8 mouse cellular contexts compared by ENCODE assay signal in the genomic region with DNA sequence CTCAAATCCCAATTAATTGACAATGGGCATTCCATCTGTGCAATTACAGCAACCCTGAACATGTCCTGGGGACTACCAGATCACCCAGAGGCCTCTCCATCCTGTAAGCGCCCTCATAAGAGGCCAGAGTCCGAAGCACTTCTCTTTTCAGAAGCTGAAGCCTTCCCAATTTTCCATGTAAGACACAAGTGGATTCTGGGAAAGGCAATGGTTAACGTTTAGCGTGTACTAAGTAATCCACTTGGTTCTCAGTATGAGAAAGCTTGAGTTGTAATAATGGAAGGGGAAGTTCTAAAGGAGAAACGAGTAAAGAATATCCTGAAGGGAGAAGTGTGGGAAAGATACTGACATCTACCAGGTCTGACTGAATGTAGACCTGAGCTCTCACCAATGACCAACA. TPM values are rescaled to one million over a fixed set of nuclear protein-coding genes. Genes with fewer than 3 reads are reported as not detected.
A peak's percentile ranks its signal among the peaks of the same experiment; 100 is the strongest.
DNase-seq lines count a peak whose midpoint lies in the region; ATAC-seq and TF ChIP-seq lines count a peak whose summit lies in the region.

No protein-coding gene starts in this region.

- peak overlapping the region; percentile 71 for H3K4me2 ChIP-seq in lung, embryonic 14.5 days
- peak overlapping the region; percentile 71 for H3K4me2 ChIP-seq in limb, embryonic 13.5 days (replicated peaks)
- peak overlapping the region; percentile 62 for H3K4me2 ChIP-seq in stomach, embryonic 15.5 days

- H3K4me1 ChIP-seq in lung, embryonic 14.5 days (ENCODE audit: insufficient read depth): peaks cover 5% of the 10 kb centered on the region
- H3K4me1 ChIP-seq in hindbrain, embryonic 10.5 days (replicated peaks): peaks cover 24% of the 10 kb centered on the region
- peaks cover 13% of the 10 kb centered on the region for H3K4me1 ChIP-seq in limb, embryonic 13.5 days
- H3K4me1 ChIP-seq in stomach, embryonic 15.5 days: no peaks in the 10 kb centered on the region

- no peaks in the 10 kb centered on the region for H3K27me3 ChIP-seq in lung, embryonic 14.5 days (ENCODE audit: insufficient read depth, low read length)
- H3K27me3 ChIP-seq in hindbrain, embryonic 10.5 days (ENCODE audit: insufficient read depth, poor library complexity, severe bottlenecking): 0 out of 2 replicates have a peak, but pooled peaks cover 6% of the 10 kb centered on the region
- H3K27me3 ChIP-seq in limb, embryonic 13.5 days: no peaks in the 10 kb centered on the region
- H3K27me3 ChIP-seq in stomach, embryonic 15.5 days (replicated peaks): no peaks in the 10 kb centered on the region

- DNase-seq in lung, embryonic 14.5 days: no peak
- no peak for DNase-seq in lung, postnatal 25 days (ENCODE audit: low spot score)
- DNase-seq in hindbrain, embryonic 10.5 days (ENCODE audit: low spot score): no peak
- no peak for DNase-seq in layer of hippocampus, postnatal 36 days
- DNase-seq in embryo, embryonic 10.5 days (ENCODE audit: low spot score): no peak

- peak overlapping the region; percentile 95 for H3K9ac ChIP-seq in lung, embryonic 14.5 days
- peak overlapping the region; percentile 98 for H3K9ac ChIP-seq in limb, embryonic 13.5 days
- no peak overlapping the region; the same call in 1 of the 2 replicates for H3K9ac ChIP-seq in stomach, embryonic 15.5 days

- no peak for ATAC-seq in lung, embryonic 14.5 days (ENCODE audit: insufficient read depth)
- ATAC-seq in limb, embryonic 13.5 days (ENCODE audit: low FRiP score, low read depth): no peak
- no peak for ATAC-seq in stomach, embryonic 15.5 days (ENCODE audit: insufficient read depth, low FRiP score, low read depth)
- ATAC-seq in erythroid progenitor cell, adult 5-6 weeks (replicated peaks; ENCODE audit: low FRiP score, poor library complexity, severe bottlenecking): no peak

- TF ChIP-seq CTCF in lung, embryonic 14.5 days (IDR thresholded peaks at IDR 0.05; ENCODE audit: low read depth): no peak

- H3K4me3 ChIP-seq in lung, embryonic 14.5 days (ENCODE audit: low read depth, low read length): peak overlapping the region; percentile 79
- H3K4me3 ChIP-seq in hindbrain, embryonic 10.5 days: peak overlapping the region; percentile 88
- peak overlapping the region; percentile 89 for H3K4me3 ChIP-seq in limb, embryonic 13.5 days
- H3K4me3 ChIP-seq in stomach, embryonic 15.5 days (replicated peaks): peak overlapping the region; percentile 85

- 28% methylated on average over 5 of the region's 5 CpGs for WGBS in lung, embryonic 14.5 days
- 62% methylated on average over 5 of the region's 5 CpGs for WGBS in hindbrain, embryonic 10.5 days
- 35% methylated on average over 5 of the region's 5 CpGs for WGBS in limb, embryonic 13.5 days
- 41% methylated on average over 5 of the region's 5 CpGs for WGBS in stomach, embryonic 15.5 days

- no peak overlapping the region for H3K27ac ChIP-seq in lung, embryonic 14.5 days (ENCODE audit: low read depth)
- H3K27ac ChIP-seq in hindbrain, embryonic 10.5 days: peak overlapping the region; percentile 24; the same call in 1 of the 2 replicates
- no peak overlapping the region for H3K27ac ChIP-seq in limb, embryonic 13.5 days
- H3K27ac ChIP-seq in stomach, embryonic 15.5 days: no peak overlapping the region

- H3K9me3 ChIP-seq in lung, embryonic 14.5 days (ENCODE audit: low read depth, low read length): no peaks in the 10 kb centered on the region
- no peaks in the 10 kb centered on the region for H3K9me3 ChIP-seq in hindbrain, embryonic 10.5 days
- no peaks in the 10 kb centered on the region; the same call in 1 of the 2 replicates for H3K9me3 ChIP-seq in limb, embryonic 13.5 days
- H3K9me3 ChIP-seq in stomach, embryonic 15.5 days: no peaks in the 10 kb centered on the region

- no peaks in the 10 kb centered on the region for H3K36me3 ChIP-seq in lung, embryonic 14.5 days (ENCODE audit: insufficient read depth)
- H3K36me3 ChIP-seq in hindbrain, embryonic 10.5 days: 0 out of 2 replicates have a peak, but pooled peaks cover 5% of the 10 kb centered on the region
- peaks cover 12% of the 10 kb centered on the region for H3K36me3 ChIP-seq in limb, embryonic 13.5 days
- no peaks in the 10 kb centered on the region for H3K36me3 ChIP-seq in stomach, embryonic 15.5 days

RNA-seq across cellular contexts. Expression of a gene that starts 1.4 kb away (rescaled TPM):
- polyA plus RNA-seq in lung, embryonic 14.5 days (2014; fragmentation: Nextera tagmentation; extraction: Ambion mirVana): 44.2 and 45.8 TPM in 2 replicates
- 23.5 and 23.6 TPM in 2 replicates for polyA plus RNA-seq in hindbrain, embryonic 10.5 days (2016; fragmentation: Nextera tagmentation; extraction: Ambion mirVana)
- 48.0 and 49.4 TPM in 2 replicates for polyA plus RNA-seq in limb, embryonic 13.5 days (2015; fragmentation: Nextera tagmentation; extraction: Ambion mirVana)
- 32.2 and 36.1 TPM in 2 replicates for polyA plus RNA-seq in stomach, embryonic 15.5 days (2015; fragmentation: Nextera tagmentation; extraction: Ambion mirVana)
- total RNA-seq in layer of hippocampus, postnatal 36 days (2021): 1 to 10 TPM; 8.5 to 9.1 TPM
- total RNA-seq in erythroid progenitor cell, adult 5-6 weeks (2015; ENCODE audit: low replicate concordance): not detected in 2 replicates
- total RNA-seq in erythroid progenitor cell, adult 5-6 weeks (2017; ENCODE audit: low replicate concordance): 0.26 TPM in 1 of 2 replicates, not detected in the other
